In the genomic region with DNA sequence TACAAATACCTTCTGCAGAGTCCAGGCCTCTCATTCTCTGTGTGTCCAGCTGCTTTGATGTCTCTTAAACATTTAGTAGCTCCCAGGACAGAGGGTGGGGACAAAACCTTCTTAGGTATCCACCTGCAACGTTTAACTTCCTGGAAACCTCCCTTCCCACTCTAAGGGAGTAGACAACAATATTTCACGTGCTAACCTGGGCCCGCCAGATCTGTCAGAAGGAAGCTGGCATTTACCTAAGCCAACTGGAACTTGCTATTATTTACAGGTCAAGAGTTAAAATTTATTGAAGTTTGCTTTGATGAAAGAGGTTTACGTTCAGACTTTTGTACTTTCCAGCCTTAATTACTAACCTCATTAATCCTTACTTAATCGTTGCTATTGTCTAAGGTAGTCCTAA, we compare ENCODE assay signal across 9 mouse cellular contexts. TPM values are rescaled to one million over a fixed set of nuclear protein-coding genes. Genes with fewer than 3 reads are reported as not detected.
DNase-seq lines count a peak whose midpoint lies in the region; ATAC-seq and TF ChIP-seq lines count a peak whose summit lies in the region.
"Had no signal": no experiment of that assay in that cellular context is flagged by ENCODE, and none has a peak within 500 bp of the region (broad histone marks: within the 10 kb centered on the region; RNA-seq: fewer than 3 reads in every experiment).

No protein-coding gene starts in this region.

- no peaks in the 10 kb centered on the region for H3K9me3 ChIP-seq in lung, embryonic 14.5 days (ENCODE audit: low read depth, low read length)
- H3K9me3 ChIP-seq in kidney, postnatal 0 days (replicated peaks; ENCODE audit: low read length): no peaks in the 10 kb centered on the region

- no peaks in the 10 kb centered on the region for H3K36me3 ChIP-seq in lung, embryonic 14.5 days (ENCODE audit: insufficient read depth)
- H3K36me3 ChIP-seq in kidney, postnatal 0 days (ENCODE audit: insufficient read depth, low read length): no peaks in the 10 kb centered on the region
- H3K36me3 ChIP-seq in small intestine, adult 2 months (ENCODE audit: control insufficient read depth, insufficient read depth, low read length): no peaks in the 10 kb centered on the region

- no peak overlapping the region for H3K9ac ChIP-seq in lung, embryonic 14.5 days
- peak overlapping the region; percentile 81; the same call in 1 of the 2 replicates for H3K9ac ChIP-seq in kidney, postnatal 0 days (ENCODE audit: low read depth, low read length)

- TF ChIP-seq CTCF in lung, embryonic 14.5 days (IDR thresholded peaks at IDR 0.05; ENCODE audit: low read depth): no peak
- TF ChIP-seq CTCF in kidney, postnatal 0 days (IDR thresholded peaks at IDR 0.05; ENCODE audit: low read depth): no peak
- no peak for TF ChIP-seq CTCF in small intestine, adult 2 months (IDR thresholded peaks at IDR 0.05; ENCODE audit: extremely low read depth, insufficient read length, insufficient replicate concordance, low read depth, low read length)

- no peak for TF ChIP-seq POLR2A in small intestine, adult 2 months (IDR thresholded peaks at IDR 0.05; ENCODE audit: low read depth, low read length)

- peak; percentile 17 for DNase-seq in cerebellum, adult 9-10 months
- no peak for DNase-seq in cerebellum, adult 8-10 months
- DNase-seq in lung, embryonic 14.5 days: no peak
- no peak for DNase-seq in lung, postnatal 4 days
- no peak for DNase-seq in kidney, postnatal 0 days (ENCODE audit: low spot score)
- no peak for DNase-seq in MN1 (ENCODE audit: low spot score)
- no peak for DNase-seq in left cerebral cortex, postnatal 4 days

- no peak overlapping the region for H3K4me3 ChIP-seq in lung, embryonic 14.5 days (ENCODE audit: low read depth, low read length)
- H3K4me3 ChIP-seq in kidney, postnatal 0 days (replicated peaks; ENCODE audit: low read depth, low read length): peak overlapping the region; percentile 77
- peak overlapping the region; percentile 7; the same call in 1 of the 2 replicates for H3K4me3 ChIP-seq in small intestine, adult 2 months (ENCODE audit: low read depth, low read length)

- no peak overlapping the region for H3K27ac ChIP-seq in lung, embryonic 14.5 days (ENCODE audit: low read depth)
- peak overlapping the region; percentile 91 for H3K27ac ChIP-seq in kidney, postnatal 0 days
- peak overlapping the region; percentile 94 for H3K27ac ChIP-seq in small intestine, adult 2 months (ENCODE audit: insufficient read depth, low read depth, low read length)

- no peak for ATAC-seq in lung, embryonic 14.5 days (ENCODE audit: insufficient read depth)
- no peak for ATAC-seq in kidney, postnatal 0 days (replicated peaks; ENCODE audit: low FRiP score, low read depth)

- intact Hi-C loops in left cerebral cortex, postnatal 4 days (cut with DNase I): no loop called here

- peaks cover 29% of the 10 kb centered on the region for H3K27me3 ChIP-seq in lung, embryonic 14.5 days (ENCODE audit: insufficient read depth, low read length)
- H3K27me3 ChIP-seq in kidney, postnatal 0 days (ENCODE audit: insufficient read depth, low read length): no peaks in the 10 kb centered on the region
- H3K27me3 ChIP-seq in small intestine, adult 2 months (ENCODE audit: control insufficient read depth, insufficient read depth, low read length): no peaks in the 10 kb centered on the region
- H3K27me3 ChIP-seq: Patski had no signal

- peak overlapping the region; percentile 93; the same call in 1 of the 2 replicates for H3K4me2 ChIP-seq in lung, embryonic 14.5 days
- peak overlapping the region; percentile 90 for H3K4me2 ChIP-seq in kidney, postnatal 0 days (ENCODE audit: low read length)

- whole genome bisulfite sequencing in lung, embryonic 14.5 days: 30% methylated on average over 5 of the region's 5 CpGs
- WGBS in kidney, postnatal 0 days: 22% methylated on average over 5 of the region's 5 CpGs
- WGBS in small intestine, adult 2 months: 16% methylated on average over 5 of the region's 5 CpGs

- H3K4me1 ChIP-seq in lung, embryonic 14.5 days (ENCODE audit: insufficient read depth): peaks cover 6% of the 10 kb centered on the region; the same call in 1 of the 2 replicates
- peaks cover 9% of the 10 kb centered on the region; the same call in 1 of the 2 replicates for H3K4me1 ChIP-seq in kidney, postnatal 0 days (replicated peaks; ENCODE audit: insufficient read depth, low read length)
- peaks cover 8% of the 10 kb centered on the region for H3K4me1 ChIP-seq in small intestine, adult 2 months (ENCODE audit: control insufficient read depth, insufficient read depth, insufficient read length, low read length)

RNA-seq across cellular contexts. Expression of a gene that starts 2.2 kb away (rescaled TPM):
- 2.1 and 3.1 TPM in 2 replicates for polyA plus RNA-seq in lung, embryonic 14.5 days (2014; fragmentation: Nextera tagmentation; extraction: Ambion mirVana)
- polyA plus RNA-seq in kidney, postnatal 0 days (2015; fragmentation: Nextera tagmentation; extraction: Ambion mirVana): 24.2 and 25.4 TPM in 2 replicates
- 1.6 and 4.9 TPM in 2 replicates for polyA plus RNA-seq in small intestine, adult 2 months (2012; rRNA removed)
- total RNA-seq in left cerebral cortex, postnatal 4 days (2021): under 1 TPM; 0.90 to 0.93 TPM
